Mouse (Mus musculus): Measurements from ENCODE around the gene Zfp235. TPM values are rescaled to one million over a fixed set of nuclear protein-coding genes. Genes with fewer than 3 reads are reported as not detected.

The Zfp235 gene
- total RNA-seq, 2 experiments from 2014 or later, result 7.2 to 9.9 TPM

Other genes starting within 250 kb of the Zfp235 start
- gene Vmn1r178, start 242.2 kb upstream of the Zfp235 start, total RNA-seq (2021), result not detected
- gene Vmn1r179, start 207.2 kb upstream of the Zfp235 start, total RNA-seq (2021), result not detected
- gene Vmn1r180, start 183.5 kb upstream of the Zfp235 start, total RNA-seq (2021), result not detected
- not detected for gene Vmn1r181, start 159.6 kb upstream of the Zfp235 start, total RNA-seq (2021)
- not detected for gene V1rd19, start 132.5 kb upstream of the Zfp235 start, total RNA-seq (2021)
- not detected for gene Vmn1r183, start 80.9 kb upstream of the Zfp235 start, total RNA-seq (2021)
- 10 to 100 TPM; 15.2 to 17.3 TPM for gene Zfp180, start 52.2 kb upstream of the Zfp235 start, total RNA-seq (2021)
- 1 to 10 TPM; 2.3 to 4.8 TPM for gene Zfp112, start 21.9 kb upstream of the Zfp235 start, total RNA-seq (2021)
- gene Zfp114, start 40.9 kb downstream of the Zfp235 start, total RNA-seq (2021), result under 1 TPM; 0.61 to 0.69 TPM
- 10 to 100 TPM in 1 of 2 experiments, 1 to 10 TPM in 1; 9.1 to 11.1 TPM for gene Zfp111, start 77.3 kb downstream of the Zfp235 start, total RNA-seq (2021)
- gene Zfp109, start 103.4 kb downstream of the Zfp235 start, total RNA-seq (2021), result 1 to 10 TPM; 2.5 to 2.8 TPM
- gene Zfp108, start 120.6 kb downstream of the Zfp235 start, total RNA-seq (2021), result 1 to 10 TPM; 2.0 to 3.5 TPM
- gene Zfp93, start 136.3 kb downstream of the Zfp235 start, total RNA-seq (2021), result 1 to 10 TPM; 4.1 to 4.8 TPM
- gene Zfp61, start 167.1 kb downstream of the Zfp235 start, total RNA-seq (2021), result 10 to 100 TPM in 1 of 2 experiments, 1 to 10 TPM in 1; 5.8 to 12.1 TPM
- gene Zfp94, start 182.5 kb downstream of the Zfp235 start, total RNA-seq (2021), result 1 to 10 TPM; 2.7 to 6.4 TPM
- under 1 TPM; 0.36 to 0.42 TPM for gene Tescl, start 199.8 kb downstream of the Zfp235 start, total RNA-seq (2021)
- gene Lypd5, start 215.0 kb downstream of the Zfp235 start, total RNA-seq (2021), result not detected
- 1 to 10 TPM; 4.2 to 5.4 TPM for gene Kcnn4, start 236.1 kb downstream of the Zfp235 start, total RNA-seq (2021)

Measured in adrenal gland, postnatal 10 days (tissue).